Mouse (Mus musculus): ENCODE results near the gene Stk32c. TPM values are rescaled to one million over a fixed set of nuclear protein-coding genes. Genes with fewer than 3 reads are reported as not detected.

Gene Stk32c
- polyA plus RNA-seq, 1 experiment from 2014 or later, result 0.60 TPM

DNA sequence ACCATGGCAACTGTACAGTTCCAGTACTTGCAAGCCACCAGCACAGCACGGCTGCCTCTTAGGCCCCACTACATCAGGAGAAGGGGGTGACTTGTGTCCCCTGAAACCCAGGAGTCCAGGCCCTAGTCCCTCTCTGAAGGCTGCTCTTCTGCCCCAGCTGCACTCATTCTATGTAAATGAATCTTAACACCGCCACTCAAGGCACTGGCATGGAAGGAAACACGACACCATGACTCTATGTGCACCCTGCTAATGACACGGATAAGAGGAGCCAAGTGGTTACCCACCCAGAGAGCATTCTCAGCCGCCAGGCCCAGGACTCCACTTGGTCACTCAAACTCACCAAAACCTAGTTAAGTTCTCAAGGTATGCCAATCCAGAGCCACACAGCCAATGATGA is 27.1 kb downstream of the Stk32c start:
- 65% methylated on average over 5 of the region's 5 CpGs for WGBS
- Histone ChIP-seq H3K27me3 (ENCODE audit: insufficient read depth, poor library complexity, severe bottlenecking) (peaks cover 64% of the 10 kb centered on the region), H3K27ac (no peak overlapping the region), H3K36me3 (no peaks in the 10 kb centered on the region), H3K9me3 (peaks cover 12% of the 10 kb centered on the region; the same call in 1 of the 2 replicates), H3K4me3 (no peak overlapping the region), H3K4me1 (replicated peaks) (peaks cover 12% of the 10 kb centered on the region)
- no peak for DNase-seq (ENCODE audit: low spot score)

DNA sequence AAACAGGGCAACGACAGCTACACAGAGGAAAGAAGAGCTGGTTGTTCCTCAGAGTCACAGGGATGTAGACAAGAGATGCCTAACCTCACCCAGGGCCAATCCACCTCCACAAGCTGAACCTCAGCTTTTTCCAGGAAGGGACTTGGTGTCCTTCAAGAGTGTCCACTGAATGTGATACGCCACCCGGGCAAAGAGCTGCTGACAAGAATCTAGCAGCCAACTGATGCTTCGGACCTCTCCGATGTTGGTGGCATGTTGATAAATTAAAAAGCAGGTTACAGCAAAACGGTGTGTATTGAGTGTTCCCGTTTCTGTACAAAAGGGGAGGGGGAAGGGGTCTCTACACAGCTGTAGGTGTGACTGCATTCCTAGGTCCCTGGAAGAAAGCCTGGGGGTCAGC is 28.3 kb downstream of the Stk32c start:
- no peak overlapping the region for H3K4me3 ChIP-seq
- DNase-seq (ENCODE audit: low spot score), result no peak
- no peaks in the 10 kb centered on the region for H3K36me3 ChIP-seq
- 90% methylated on average over 7 of the region's 7 CpGs for WGBS
- H3K4me1 ChIP-seq (replicated peaks), result peaks cover 12% of the 10 kb centered on the region
- H3K27ac ChIP-seq, result no peak overlapping the region
- H3K27me3 ChIP-seq (ENCODE audit: insufficient read depth, poor library complexity, severe bottlenecking), result peaks cover 53% of the 10 kb centered on the region
- peaks cover 9% of the 10 kb centered on the region; the same call in 1 of the 2 replicates for H3K9me3 ChIP-seq

DNA sequence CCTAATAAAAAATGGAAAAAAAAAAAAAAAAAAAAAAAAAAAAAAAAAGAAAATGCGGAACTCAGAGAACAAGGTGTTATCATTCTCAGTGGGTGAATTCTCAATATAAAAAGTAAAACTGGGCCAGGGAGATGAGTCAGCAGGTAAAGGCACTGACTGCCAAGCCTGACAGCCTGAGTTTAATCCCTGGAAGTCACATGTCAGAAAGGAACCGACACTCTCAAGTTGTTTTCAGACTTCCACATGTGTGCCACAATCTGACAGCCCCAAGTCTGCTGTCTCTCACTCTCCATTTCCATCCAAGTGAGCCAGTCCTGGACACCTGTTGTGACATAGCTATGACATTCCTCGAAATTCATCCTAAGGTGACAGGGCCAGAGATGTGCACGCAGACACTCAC is 28.7 kb downstream of the Stk32c start:
- 84% methylated on average over 4 of the region's 4 CpGs for WGBS
- peaks cover 12% of the 10 kb centered on the region for H3K4me1 ChIP-seq (replicated peaks)
- H3K27me3 ChIP-seq (ENCODE audit: insufficient read depth, poor library complexity, severe bottlenecking), result peaks cover 48% of the 10 kb centered on the region
- peaks cover 5% of the 10 kb centered on the region; the same call in 1 of the 2 replicates for H3K9me3 ChIP-seq
- H3K4me3 ChIP-seq, result no peak overlapping the region
- H3K27ac ChIP-seq, result no peak overlapping the region
- H3K36me3 ChIP-seq, result no peaks in the 10 kb centered on the region
- DNase-seq (ENCODE audit: low spot score), result no peak

DNA sequence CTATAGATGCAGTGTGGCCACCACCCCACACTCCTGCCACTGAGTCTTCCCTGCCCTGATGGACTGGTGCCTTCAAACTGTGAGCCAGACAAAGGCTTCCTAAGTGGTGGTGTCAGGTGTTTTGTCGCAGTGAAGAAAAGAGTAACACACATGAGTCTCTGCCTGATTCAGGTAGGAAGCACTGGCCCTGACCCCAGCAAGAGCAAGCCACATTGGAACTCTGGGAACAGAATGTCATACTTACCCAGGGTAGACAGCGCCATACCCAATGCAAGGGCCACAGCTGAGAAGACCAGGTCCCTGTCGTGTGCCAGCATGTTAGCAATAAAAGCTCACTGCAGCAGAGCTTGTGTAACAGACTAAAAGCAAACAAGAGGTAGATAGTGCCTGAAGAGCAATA is 33.0 kb downstream of the Stk32c start:
- H3K4me1 ChIP-seq (replicated peaks), result 0 out of 2 replicates have a peak, but pooled peaks cover 4% of the 10 kb centered on the region
- WGBS, result 88% methylated on average over 3 of the region's 3 CpGs
- no peak overlapping the region for H3K4me3 ChIP-seq
- peaks cover 7% of the 10 kb centered on the region; the same call in 1 of the 2 replicates for H3K27me3 ChIP-seq (ENCODE audit: insufficient read depth, poor library complexity, severe bottlenecking)
- no peak for DNase-seq (ENCODE audit: low spot score)
- H3K27ac ChIP-seq, result no peak overlapping the region
- H3K36me3 ChIP-seq, result no peaks in the 10 kb centered on the region
- H3K9me3 ChIP-seq, result no peaks in the 10 kb centered on the region

DNA sequence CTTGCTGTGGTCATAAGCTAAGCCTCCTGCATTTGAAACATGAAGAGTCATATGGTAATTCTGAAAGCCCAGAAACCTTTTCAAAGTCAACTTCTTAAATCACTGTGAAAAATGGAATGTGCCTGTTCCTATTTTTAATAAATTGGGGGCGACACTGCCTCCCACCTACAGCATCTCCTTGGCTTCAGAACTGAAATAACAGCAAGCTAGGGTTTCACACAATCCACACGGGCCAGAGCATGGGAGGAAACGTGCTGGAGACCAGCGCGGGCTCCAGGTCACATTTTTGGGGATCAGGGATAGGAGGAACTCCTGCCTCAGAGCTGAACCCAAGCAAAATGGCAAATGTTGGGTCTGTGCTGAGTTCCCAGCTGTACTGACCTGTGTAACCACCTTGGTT is 33.8 kb downstream of the Stk32c start:
- WGBS, result 87% methylated on average over 5 of the region's 5 CpGs
- Histone ChIP-seq H3K4me1 (replicated peaks) (0 out of 2 replicates have a peak, but pooled peaks cover 4% of the 10 kb centered on the region), H3K9me3 (no peaks in the 10 kb centered on the region), H3K27ac (no peak overlapping the region), H3K4me3 (no peak overlapping the region), H3K36me3 (no peaks in the 10 kb centered on the region), H3K27me3 (ENCODE audit: insufficient read depth, poor library complexity, severe bottlenecking) (no peaks in the 10 kb centered on the region)
- DNase-seq (ENCODE audit: low spot score), result no peak

DNA sequence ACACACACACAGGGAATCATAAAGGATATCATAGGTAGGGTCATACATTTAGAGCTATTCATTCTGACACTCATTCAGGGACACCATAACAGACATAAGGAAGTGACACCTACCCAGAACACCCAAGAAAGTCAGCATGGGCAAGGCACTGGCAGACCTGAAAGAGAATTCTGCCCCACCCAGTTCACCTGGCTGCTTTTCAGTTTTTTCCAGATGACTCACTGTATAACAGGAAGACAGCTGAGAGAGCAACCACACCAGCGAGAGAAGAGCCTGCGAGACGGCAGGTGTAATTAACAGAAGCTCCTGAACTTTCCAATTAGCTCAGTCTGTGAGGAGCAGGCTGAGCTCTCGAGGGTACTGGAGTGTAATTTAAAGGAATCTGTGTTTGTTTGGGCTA is 44.0 kb downstream of the Stk32c start:
- H3K27ac ChIP-seq, result no peak overlapping the region
- 0 out of 2 replicates have a peak, but pooled peaks cover 3% of the 10 kb centered on the region for H3K27me3 ChIP-seq (ENCODE audit: insufficient read depth, poor library complexity, severe bottlenecking)
- H3K4me1 ChIP-seq (replicated peaks), result 0 out of 2 replicates have a peak, but pooled peaks cover 3% of the 10 kb centered on the region
- H3K9me3 ChIP-seq, result peaks cover 18% of the 10 kb centered on the region
- no peak overlapping the region for H3K4me3 ChIP-seq
- no peak for DNase-seq (ENCODE audit: low spot score)
- WGBS, result 79% methylated on average over 4 of the region's 4 CpGs
- H3K36me3 ChIP-seq, result no peaks in the 10 kb centered on the region

DNA sequence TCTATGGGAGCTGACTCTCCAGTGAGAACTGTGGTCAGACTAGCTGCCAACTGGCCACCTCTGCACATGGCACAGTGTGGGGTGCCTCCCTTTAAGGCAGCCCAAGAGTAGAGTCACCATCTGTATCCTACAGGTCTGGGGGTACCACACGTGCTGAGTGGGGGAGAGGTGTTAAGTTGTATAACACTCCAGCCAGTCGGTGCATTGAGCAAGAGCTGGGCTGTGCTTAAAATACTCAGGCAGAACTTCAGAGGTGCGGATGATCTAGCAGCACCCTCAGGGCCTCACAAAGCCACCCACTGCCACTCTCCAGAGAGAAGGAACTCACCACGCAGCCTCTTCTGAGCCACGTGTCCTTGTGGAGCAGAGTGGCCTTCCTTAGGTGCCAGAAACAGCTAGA is 48.7 kb downstream of the Stk32c start:
- 83% methylated on average over 5 of the region's 5 CpGs for WGBS

DNA sequence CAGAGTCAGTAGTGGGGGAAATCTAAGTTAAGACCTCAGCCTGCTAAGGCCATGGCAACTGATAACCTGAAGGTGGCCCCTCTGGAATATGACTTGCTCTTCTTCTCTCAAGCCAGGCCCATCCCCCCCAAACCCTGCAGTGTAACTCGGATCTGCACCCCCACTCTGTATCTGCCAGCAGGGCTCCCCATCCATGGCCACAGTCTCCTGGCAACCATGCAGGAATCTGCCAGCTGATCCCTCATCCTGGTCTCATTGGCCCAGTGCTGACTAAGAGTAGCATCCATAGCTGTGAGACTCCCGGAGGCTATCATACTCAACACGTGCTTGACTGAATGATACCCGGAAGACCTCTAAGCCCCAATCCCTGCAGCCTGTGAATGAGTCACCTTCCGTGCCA is 54.2 kb downstream of the Stk32c start:
- peaks cover 32% of the 10 kb centered on the region for H3K4me1 ChIP-seq (replicated peaks)
- no peak overlapping the region for H3K4me3 ChIP-seq
- H3K27ac ChIP-seq, result no peak overlapping the region
- H3K27me3 ChIP-seq (ENCODE audit: insufficient read depth, poor library complexity, severe bottlenecking), result no peaks in the 10 kb centered on the region
- DNase-seq (ENCODE audit: low spot score), result no peak
- no peaks in the 10 kb centered on the region for H3K36me3 ChIP-seq
- WGBS, result 56% methylated on average over 5 of the region's 5 CpGs
- no peaks in the 10 kb centered on the region for H3K9me3 ChIP-seq

More for the DNA sequence above, 48.7 kb downstream of the Stk32c start:
- Histone ChIP-seq H3K27me3 (ENCODE audit: insufficient read depth, poor library complexity, severe bottlenecking) (no peaks in the 10 kb centered on the region), H3K9me3 (peaks cover 18% of the 10 kb centered on the region), H3K4me3 (no peak overlapping the region), H3K36me3 (no peaks in the 10 kb centered on the region), H3K4me1 (replicated peaks) (peaks cover 1% of the 10 kb centered on the region), H3K27ac (no peak overlapping the region)
- no peak for DNase-seq (ENCODE audit: low spot score)

DNA sequence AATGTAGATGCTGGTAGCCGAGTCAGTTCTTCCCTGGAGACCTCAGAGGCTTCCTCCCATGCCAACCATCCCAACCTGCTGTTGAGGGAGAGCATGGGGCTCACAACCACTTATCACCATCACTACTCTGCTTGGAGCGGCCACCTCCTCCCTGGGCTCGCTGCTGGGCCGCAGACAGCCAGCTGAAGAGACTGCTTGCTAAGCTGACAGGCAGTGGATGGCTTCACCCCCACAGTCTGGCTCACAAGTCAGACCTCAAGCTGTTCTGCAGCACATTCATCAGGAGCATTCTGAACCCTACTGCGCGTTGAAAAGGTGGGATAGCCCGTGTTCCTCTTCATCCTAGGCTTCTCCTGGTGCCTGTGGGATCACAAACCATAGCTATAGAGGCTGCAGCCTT is 54.6 kb downstream of the Stk32c start:
- H3K9me3 ChIP-seq, result no peaks in the 10 kb centered on the region
- peaks cover 32% of the 10 kb centered on the region for H3K4me1 ChIP-seq (replicated peaks)
- H3K36me3 ChIP-seq, result no peaks in the 10 kb centered on the region
- DNase-seq (ENCODE audit: low spot score), result no peak
- H3K27ac ChIP-seq, result no peak overlapping the region
- WGBS, result 70% methylated on average over 7 of the region's 7 CpGs
- no peak overlapping the region for H3K4me3 ChIP-seq
- 0 out of 2 replicates have a peak, but pooled peaks cover 3% of the 10 kb centered on the region for H3K27me3 ChIP-seq (ENCODE audit: insufficient read depth, poor library complexity, severe bottlenecking)

DNA sequence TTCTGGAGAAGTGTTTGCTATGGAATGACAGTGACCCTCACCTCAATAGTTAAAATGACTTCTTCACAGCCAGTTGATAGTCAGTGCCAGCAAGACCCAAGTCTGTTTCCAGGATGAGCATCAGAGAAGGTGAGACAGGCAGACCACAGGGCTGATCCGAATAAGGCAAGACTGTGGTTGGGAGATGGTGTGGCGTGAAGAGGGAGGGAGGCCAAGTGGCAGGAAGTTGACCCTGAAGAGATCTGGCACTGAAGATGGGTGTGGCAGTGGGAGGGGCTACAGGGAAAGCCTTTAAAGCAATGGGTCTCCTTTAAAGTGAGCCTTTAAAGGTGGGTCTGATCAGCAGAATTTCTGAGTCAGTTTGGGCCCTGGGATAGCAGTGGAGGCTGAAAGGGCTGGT is 55.6 kb downstream of the Stk32c start:
- Histone ChIP-seq H3K36me3 (no peaks in the 10 kb centered on the region), H3K27me3 (ENCODE audit: insufficient read depth, poor library complexity, severe bottlenecking) (0 out of 2 replicates have a peak, but pooled peaks cover 6% of the 10 kb centered on the region), H3K4me1 (replicated peaks) (peaks cover 32% of the 10 kb centered on the region), H3K4me3 (no peak overlapping the region), H3K9me3 (no peaks in the 10 kb centered on the region), H3K27ac (no peak overlapping the region)
- no peak for DNase-seq (ENCODE audit: low spot score)
- WGBS, result 54% methylated on average over 2 of the region's 2 CpGs

DNA sequence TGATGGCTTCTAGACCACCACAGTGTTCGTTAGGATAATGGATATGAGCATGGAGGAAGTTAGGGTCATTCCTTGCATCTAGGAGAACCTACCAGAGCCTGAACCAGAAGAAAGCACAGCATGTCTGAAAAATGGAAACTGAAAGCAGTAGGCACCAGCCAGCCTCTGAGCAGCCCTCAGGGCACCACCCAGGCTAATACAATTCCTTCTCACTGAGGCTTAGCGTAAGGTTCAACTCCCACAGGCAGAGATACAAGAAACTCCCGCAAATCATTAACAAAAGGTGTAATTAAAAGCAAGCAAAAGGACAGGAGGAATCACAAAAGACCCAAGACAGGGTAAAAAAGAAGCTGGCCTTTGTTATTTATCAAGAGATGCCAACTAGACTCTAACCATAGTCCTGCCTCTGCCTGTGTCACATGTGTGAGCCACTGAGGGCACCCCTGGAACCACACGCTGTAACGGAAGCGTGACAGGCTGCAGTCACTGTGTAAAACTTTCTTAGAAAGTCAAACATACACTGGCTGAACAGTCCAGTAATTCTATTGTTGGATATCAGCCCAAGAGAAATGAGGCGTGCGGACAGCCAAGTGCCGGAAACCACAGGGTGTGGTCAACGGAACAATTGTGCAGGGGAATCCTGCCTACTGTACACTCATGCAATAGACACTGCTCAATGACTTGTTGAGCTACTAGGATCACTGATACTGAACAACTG is 56.6 kb downstream of the Stk32c start:
- 61% methylated on average over 10 of the region's 10 CpGs for WGBS
- no peak overlapping the region for H3K27ac ChIP-seq
- 0 out of 2 replicates have a peak, but pooled peaks cover 6% of the 10 kb centered on the region for H3K27me3 ChIP-seq (ENCODE audit: insufficient read depth, poor library complexity, severe bottlenecking)
- DNase-seq (ENCODE audit: low spot score), result no peak
- no peaks in the 10 kb centered on the region for H3K36me3 ChIP-seq
- no peak overlapping the region for H3K4me3 ChIP-seq
- H3K9me3 ChIP-seq, result no peaks in the 10 kb centered on the region
- peaks cover 33% of the 10 kb centered on the region for H3K4me1 ChIP-seq (replicated peaks)

DNA sequence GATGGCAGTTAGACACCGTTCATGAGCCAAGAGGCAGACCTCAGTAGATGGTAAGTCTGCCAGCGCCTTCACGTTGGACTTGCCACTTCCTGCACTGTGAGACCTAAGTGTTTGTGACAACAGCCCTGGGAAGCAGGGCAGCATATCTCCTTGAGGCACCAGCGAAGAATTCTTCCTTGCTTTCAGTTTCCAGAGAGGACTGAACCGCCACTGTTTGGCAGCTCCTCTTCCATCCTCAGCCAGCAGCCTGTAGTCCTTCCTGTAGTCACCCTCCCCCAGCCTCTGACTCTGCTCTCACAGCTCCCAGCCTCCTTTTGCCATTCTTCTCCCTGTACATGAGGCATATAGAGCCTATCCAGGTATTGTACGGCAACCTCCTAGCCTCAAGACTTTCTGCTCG is 60.2 kb downstream of the Stk32c start:
- Histone ChIP-seq H3K27me3 (ENCODE audit: insufficient read depth, poor library complexity, severe bottlenecking) (peaks cover 30% of the 10 kb centered on the region), H3K4me3 (no peak overlapping the region), H3K27ac (0 out of 2 replicates have a peak overlapping the region, but pooled peaks have one; percentile 3), H3K4me1 (replicated peaks) (peaks cover 45% of the 10 kb centered on the region), H3K9me3 (no peaks in the 10 kb centered on the region), H3K36me3 (no peaks in the 10 kb centered on the region)
- no peak for DNase-seq (ENCODE audit: low spot score)
- 81% methylated on average over 7 of the region's 7 CpGs for WGBS

DNA sequence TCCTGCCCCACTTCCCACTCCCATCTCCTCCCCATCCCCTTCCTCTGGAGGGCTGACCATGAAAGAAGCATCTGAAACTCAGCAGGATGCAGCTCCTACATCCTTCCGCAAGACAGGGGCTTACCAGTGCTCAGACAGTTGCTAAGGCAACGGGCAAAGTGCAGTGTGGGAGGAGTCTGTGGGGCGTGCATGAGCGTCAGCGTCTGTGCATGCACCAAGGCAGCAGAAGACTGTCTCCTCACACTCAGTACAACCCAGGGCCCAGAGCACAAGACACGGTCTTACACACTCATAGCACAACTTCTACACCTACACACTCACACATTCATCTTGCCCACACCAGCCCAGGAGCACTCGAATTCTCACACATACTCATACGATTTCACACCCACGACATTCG is 62.0 kb downstream of the Stk32c start:
- Histone ChIP-seq H3K36me3 (no peaks in the 10 kb centered on the region), H3K27ac (peak overlapping the region; percentile 66), H3K4me3 (0 out of 2 replicates have a peak overlapping the region, but pooled peaks have one; percentile 18), H3K4me1 (replicated peaks) (peaks cover 50% of the 10 kb centered on the region), H3K9me3 (no peaks in the 10 kb centered on the region), H3K27me3 (ENCODE audit: insufficient read depth, poor library complexity, severe bottlenecking) (peaks cover 30% of the 10 kb centered on the region)
- WGBS, result 35% methylated on average over 10 of the region's 10 CpGs
- DNase-seq (ENCODE audit: low spot score), result peak; percentile 62
